Mouse (Mus musculus) cerebellum, postnatal 14 days (tissue): ENCODE data around the gene Dlg3.

Source experiments
- DNase-seq, 2 experiments: peaks; one replicate each; pipeline ENCODE4 v3.0.0; 2021; ENCODE audit warnings: mixed read lengths in 2 of 2

Gene Dlg3

DNA sequence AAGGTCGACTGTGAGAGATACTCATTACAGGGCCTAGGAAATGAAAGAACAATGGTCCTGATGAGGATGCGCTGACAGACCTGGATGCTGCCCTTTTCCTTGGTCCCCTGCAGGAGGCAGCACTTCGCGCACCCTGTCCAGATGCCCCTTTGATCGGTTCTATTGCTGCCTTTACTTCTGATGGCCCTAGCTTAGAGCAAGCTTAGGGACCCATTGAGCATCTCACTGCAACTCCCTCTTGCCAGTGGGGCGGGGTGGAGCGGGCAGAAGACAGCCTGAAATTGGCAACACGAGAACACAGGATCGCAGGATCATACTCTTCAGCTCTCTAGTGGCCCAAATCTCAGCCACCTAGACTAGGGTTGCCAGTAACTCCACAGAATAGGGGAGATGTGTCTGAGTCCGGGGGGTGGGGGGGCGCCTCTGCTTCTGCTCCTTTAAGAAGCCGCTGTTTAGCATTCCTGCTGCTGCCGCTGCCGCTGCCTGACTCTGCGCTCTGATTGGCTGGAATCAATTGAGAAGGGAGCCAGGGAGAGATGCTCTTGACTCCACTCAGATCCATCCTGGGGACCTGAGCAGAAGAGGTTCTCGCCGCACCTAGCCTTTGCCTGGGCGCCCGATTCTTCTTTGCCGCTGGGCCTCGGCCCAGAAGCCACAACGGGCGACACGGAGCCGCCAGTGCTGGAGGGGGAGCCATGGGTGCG lies at the start of gene Dlg3:
TSS of gene Dlg3 (plus strand) at position 542 of the 704 bp plus-strand sequence.
- DNase-seq, result peak; percentile 75 to 77

- peak; percentile 20 to 23 for DNase-seq
These were observed 38.6 kb upstream of the Dlg3 start for GRCm38 (mm10) chrX:100728947-100729346.

DNA sequence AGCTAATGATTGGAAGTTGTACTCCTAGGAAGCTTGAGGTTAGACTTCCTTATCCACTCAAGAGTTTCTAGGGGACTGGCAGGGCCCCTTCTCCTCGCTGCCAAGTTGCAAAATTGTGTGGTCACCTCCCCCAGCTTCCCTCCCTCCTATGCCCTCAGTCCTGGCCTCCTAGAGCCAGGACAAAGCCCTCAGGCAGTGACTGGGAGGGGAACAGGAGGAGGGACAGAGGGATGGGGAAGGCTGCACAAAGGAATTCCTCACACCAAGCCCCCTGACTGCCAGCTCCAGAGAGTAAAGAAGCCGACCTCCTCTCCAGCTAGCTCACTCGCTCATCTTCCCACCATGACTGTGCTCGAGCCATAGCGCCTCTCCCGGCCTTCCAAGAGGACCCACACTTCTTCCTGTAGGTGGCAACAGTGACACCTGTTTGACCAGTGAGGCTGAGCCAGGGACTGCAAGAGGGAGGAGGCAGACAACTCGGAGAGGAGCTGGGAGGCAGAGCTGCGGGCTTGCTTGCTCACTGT lies 37.8 kb upstream of the Dlg3 start, which contains the start of gene Gdpd2:
TSS of gene Gdpd2 (plus strand) at position 209 of the 524 bp plus-strand sequence.
- DNase-seq, result peak; percentile 56 to 66

- no peak for DNase-seq
These were observed 37.3 kb upstream of the Dlg3 start for GRCm38 (mm10) chrX:100730266-100730665.

DNA sequence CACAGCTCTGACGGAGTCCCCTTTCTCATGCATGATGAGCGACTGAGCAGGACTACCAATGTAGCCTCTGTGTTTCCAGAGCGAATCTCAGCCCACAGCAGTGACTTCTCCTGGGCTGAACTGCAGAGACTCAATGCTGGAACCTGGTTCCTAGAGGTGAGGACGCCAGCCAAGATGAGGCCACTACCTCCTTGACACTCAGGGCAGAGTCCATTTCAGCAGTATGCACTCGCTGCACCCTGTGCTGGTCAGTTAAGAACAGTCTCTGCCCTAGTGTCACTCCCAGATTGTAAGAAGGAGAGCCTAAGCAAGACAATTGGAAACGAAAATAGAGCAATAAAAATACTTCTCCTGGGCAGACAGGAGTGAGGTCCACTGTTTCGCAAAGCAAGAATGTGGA lies 33.2 kb upstream of the Dlg3 start:
- DNase-seq, result no peak

- DNase-seq, result peak; percentile 73 to 78
These were observed 28.6 kb upstream of the Dlg3 start for GRCm38 (mm10) chrX:100738918-100739317.

- DNase-seq, result peak; percentile 25 to 37
These were observed 28.1 kb upstream of the Dlg3 start for GRCm38 (mm10) chrX:100739443-100739842.

DNA sequence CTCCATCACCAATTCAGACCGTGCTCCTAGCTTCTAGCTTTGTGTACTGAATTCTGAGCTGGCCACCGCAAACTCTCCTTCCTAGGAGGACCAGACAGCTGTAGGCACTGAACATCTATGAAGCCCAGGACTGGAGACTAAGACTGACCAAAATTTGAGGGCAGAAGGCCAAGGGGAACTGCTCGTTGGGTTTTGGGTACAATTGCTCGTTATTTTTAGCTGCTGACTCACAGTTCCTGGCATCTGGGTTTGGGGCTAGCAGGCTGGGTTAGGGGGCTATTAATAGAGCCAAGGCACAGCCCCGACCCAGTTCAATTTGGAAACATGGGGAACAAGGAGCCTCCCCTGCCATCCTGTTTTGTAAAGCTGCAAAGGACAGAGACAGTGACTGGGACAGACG lies 26.7 kb upstream of the Dlg3 start:
- no peak for DNase-seq

DNA sequence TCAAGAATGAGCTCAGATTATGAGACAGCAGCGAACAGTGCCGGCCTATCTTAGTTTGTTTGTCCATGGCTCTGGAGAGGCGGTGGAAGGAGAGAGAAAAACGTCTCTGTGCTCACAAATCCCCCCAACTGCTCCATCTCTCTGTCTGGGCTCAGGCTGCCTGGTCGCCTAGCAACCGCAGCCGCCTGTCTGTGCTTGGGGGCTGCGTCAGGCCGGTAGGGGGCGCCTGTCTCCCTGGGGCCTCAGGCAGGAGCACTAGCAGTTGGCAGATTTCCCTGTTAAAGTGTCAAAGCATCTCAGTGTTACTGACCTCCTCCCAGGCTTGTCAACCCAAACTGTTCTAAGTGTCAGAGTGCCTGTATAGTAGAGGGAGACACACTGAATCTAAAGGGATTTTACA lies 25.6 kb upstream of the Dlg3 start:
- peak; percentile 67 to 86 for DNase-seq

DNA sequence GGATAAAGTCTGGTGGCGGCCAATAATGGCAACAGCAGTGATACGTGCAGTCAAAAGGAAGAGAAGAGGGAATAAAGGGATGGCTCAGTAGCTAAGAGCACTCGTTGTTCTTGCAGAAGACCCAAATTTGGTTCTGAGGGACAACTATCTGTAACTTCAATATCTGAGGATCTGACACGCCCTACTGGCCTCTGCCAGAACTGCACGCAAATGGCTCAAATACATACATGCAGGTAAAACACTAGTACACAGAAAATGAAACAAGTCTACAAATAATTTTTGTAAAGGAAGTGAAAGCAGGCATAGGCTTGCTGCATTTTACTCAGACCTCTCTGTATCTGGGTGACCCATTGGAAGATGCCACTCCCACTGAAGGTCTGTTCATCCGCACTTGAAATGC lies 1.7 kb upstream of the Dlg3 start:
- DNase-seq, result peak in 1 of 2 experiments; percentile 43

DNA sequence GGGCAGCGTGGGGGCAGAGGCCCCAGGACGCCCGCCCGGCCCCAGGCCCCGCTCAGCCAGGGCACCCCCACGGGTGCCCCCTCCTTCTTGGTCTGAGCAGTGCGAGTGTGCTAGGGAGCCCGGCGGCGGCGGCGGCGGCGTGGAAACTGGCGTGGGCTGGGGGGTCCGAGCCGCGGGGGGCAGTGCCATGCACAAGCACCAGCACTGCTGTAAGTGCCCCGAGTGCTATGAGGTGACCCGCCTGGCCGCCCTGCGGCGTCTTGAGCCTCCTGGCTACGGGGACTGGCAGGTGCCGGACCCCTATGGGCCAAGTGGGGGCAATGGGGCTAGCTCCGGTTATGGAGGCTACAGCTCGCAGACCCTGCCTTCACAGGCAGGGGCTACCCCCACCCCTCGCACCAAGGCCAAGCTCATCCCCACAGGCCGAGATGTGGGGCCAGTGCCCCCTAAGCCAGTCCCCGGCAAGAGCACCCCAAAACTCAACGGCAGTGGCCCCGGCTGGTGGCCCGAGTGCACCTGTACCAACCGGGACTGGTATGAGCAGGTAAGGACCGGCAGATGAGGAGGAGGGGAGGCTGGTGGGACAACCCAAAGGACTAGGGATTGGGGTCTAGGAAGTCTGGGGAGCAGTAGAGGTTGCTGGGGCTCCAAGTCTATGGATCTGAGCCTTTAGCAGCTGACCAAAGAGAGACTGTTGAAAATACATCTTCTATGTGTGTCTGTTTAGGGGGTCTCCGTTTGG lies 534 bp downstream of the Dlg3 start:
- DNase-seq, result peak in 1 of 2 experiments; percentile 48

- peak; percentile 51 for DNase-seq
These were observed 1.8 kb downstream of the Dlg3 start for GRCm38 (mm10) chrX:100769281-100769680.

- peak; percentile 52 to 70 for DNase-seq
These were observed 6.9 kb downstream of the Dlg3 start for GRCm38 (mm10) chrX:100774341-100774811.

- no peak for DNase-seq
These were observed 7.9 kb downstream of the Dlg3 start for GRCm38 (mm10) chrX:100775405-100775804.

- peak; percentile 75 to 76 for DNase-seq
These were observed 9.0 kb downstream of the Dlg3 start for GRCm38 (mm10) chrX:100776494-100776893.

DNA sequence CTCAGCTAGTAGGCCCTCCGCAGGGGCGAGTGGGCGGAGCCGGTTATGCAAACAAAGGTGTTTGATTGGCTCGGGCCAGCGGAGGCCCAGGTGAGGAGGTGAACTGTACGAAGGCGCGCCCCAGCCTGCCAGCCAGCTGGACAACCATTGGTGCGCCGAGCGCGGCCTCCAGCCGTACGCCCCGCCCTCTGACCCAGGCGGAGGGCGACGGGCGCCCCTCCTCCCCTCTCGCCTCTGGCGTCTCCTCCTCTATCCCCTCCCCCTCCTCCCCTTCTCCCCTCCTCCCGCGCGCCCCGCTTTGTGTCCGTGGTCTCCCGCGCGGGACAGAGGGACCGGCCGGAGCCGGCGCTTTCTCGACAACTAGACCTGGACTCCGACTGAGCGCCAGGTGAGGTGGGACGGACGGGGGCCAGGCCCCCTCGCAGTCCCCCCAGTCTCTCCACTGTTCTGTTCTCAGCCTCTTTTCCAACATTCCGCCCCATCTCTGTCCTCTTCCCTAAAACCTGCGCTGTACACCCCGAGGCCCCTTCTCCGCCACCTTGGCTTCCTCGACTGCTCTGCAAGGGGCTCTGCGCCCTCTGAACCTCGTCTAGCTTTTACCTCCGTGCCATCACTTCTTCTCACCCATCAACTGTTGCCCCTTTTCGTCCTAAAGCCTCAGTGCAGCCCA lies 9.6 kb downstream of the Dlg3 start:
- peak; percentile 70 to 72 for DNase-seq

GRCm38 (mm10) chrX:100777655-100778234 lies 10.2 kb downstream of the Dlg3 start:
- DNase-seq, result peak in 1 of 2 experiments; percentile 25

DNA sequence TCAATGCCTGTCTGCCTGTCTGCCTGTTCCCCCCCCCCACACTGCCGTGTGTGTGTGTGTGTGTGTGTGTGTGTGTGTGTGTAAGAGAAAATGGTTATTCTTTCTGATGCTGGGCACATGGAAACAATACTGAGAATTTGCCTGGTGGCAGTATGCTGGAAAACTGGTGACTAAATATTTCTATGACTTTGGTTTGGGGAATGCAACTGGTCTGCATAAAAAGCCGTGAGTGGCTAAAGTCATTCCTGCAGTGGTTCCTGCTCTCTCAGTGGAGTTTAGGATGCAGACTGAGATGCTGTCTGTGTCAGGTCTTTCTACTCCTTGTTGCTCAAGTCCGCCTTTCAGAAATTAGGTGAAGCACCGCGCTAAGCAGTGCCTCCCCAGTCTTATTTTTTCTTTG lies 10.9 kb downstream of the Dlg3 start:
- no peak for DNase-seq

- no peak for DNase-seq
These were observed 21.8 kb downstream of the Dlg3 start for GRCm38 (mm10) chrX:100789322-100789721.

DNA sequence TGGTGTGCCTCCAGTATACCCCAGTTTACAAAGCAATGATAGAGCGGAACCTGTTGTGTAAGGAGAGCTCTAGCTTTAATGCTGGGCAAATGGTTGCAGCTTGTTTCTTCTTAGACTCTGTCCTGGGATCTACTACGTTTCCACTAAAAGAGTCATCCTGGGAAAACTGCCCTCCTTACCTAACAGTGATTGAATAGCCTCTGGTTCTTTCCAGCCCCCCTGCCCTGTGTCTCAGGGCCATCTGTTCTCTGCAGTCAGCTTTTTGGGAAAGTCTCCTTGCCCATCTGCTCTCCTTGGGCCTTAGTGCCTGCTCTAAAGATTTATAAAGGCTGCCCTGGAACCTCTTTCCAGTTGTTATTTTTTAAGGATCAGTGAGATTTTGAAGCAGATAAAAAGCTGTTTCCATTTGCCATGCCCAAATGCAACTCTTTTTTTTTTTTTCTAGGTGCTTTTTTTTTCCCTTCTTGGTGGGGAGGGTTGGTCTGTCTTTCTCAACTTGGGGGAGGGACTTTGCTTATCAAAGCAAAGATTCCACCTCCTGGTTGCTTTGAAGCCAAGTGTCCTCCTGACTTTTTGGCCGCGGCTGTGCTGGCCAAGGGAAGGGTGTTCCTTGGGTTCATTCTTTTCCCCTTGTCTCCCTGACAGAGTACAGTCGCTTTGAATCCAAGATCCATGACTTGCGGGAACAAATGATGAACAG lies 28.7 kb downstream of the Dlg3 start:
- DNase-seq, result peak; percentile 56 to 66

DNA sequence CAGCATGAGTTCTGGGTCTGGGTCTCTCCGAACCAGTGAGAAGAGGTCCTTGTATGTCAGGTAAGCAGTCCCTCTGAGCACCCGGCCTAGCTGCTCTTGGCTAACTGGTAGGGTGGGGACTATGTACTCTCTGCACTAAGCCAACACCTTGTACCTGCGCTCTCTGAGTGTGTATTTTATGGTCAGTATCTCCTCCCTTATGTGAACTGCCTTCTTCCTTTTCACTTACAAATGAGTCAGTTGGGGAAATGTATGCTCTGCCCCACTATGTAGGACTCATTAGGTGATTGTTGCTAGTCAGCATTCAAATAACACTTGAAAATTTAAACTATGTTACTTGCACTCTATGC lies 29.2 kb downstream of the Dlg3 start:
- DNase-seq, result no peak

- DNase-seq, result no peak
These were observed 29.8 kb downstream of the Dlg3 start for GRCm38 (mm10) chrX:100797370-100797769.
